In genomic region chr1:165471490-165471889, GRCm38 (mm10) we compare ENCODE assay signal across 1 mouse cellular context.
TF ChIP-seq lines count a peak whose summit lies in the region.

No protein-coding gene starts in this region.

TF ChIP-seq in CH12.LX, 34 proteins besides CTCF, POLR2A, EP300 and RAD21 (continued from another document):
- TF ChIP-seq GABPA (IDR thresholded peaks at IDR 0.05; ENCODE audit: insufficient replicate concordance, low read depth, low read length) = no peak
